Mouse (Mus musculus) liver, adult 2 months (tissue): ENCODE measurements around the gene Cck. TPM values are rescaled to one million over a fixed set of nuclear protein-coding genes. Genes with fewer than 3 reads are reported as not detected.
A peak's percentile ranks its signal among the peaks of the same experiment; 100 is the strongest.

Experiments
- DNase-seq: peaks from one replicate; pipeline ENCODE4 v3.0.0-alpha.2; 2011; ENCODE audit warnings: low read depth, low spot score; ENCODE audit errors: extremely low read depth
- H3K27ac ChIP-seq: fragments of 200-500 bp; replicated peaks from 2 replicates; pipeline ENCODE4 v1.5.1; 2012; ENCODE audit warnings: low read depth, mild to moderate bottlenecking, control low read depth, inconsistent platforms, low read length; ENCODE audit not compliant: insufficient read depth
- H3K27me3 ChIP-seq: fragments of 200-500 bp; 2 replicates; pipeline ENCODE4 v1.6.1; 2012; ENCODE audit warnings: mild to moderate bottlenecking, moderate library complexity, low read length, inconsistent platforms; ENCODE audit not compliant: control insufficient read depth, insufficient read depth
- H3K36me3 ChIP-seq: fragments of 200-500 bp; 2 replicates; pipeline ENCODE4 v1.6.1; 2012; ENCODE audit warnings: low read length, inconsistent platforms; ENCODE audit not compliant: control insufficient read depth, insufficient read depth
- H3K4me1 ChIP-seq: fragments of 200-500 bp; 2 replicates; pipeline ENCODE4 v1.6.1; 2011; ENCODE audit warnings: low read length; ENCODE audit not compliant: control insufficient read depth, insufficient read depth
- H3K4me3 ChIP-seq: fragments of 200-500 bp; 2 replicates; pipeline ENCODE4 v1.5.1; 2011; ENCODE audit warnings: low read depth, mild to moderate bottlenecking, control low read depth, low read length, moderate library complexity; ENCODE audit not compliant: insufficient read depth
- H3K79me2 ChIP-seq: fragments of 200-500 bp; 2 replicates; pipeline ENCODE4 v1.6.1; 2012; ENCODE audit warnings: inconsistent platforms, mild to moderate bottlenecking, low read length, moderate library complexity; ENCODE audit not compliant: control insufficient read depth, insufficient read depth
- H3K9ac ChIP-seq: fragments of 200-500 bp; 2 replicates; pipeline ENCODE4 v1.6.1; 2012; ENCODE audit warnings: low read depth, mild to moderate bottlenecking, control low read depth, inconsistent platforms, low read length
- CTCF ChIP-seq: fragments of 200-500 bp; IDR thresholded peaks from 2 replicates; pipeline ENCODE4 v1.5.1; 2011; ENCODE audit warnings: low read depth, low read length, control low read depth
- POLR2A ChIP-seq: fragments of 200-500 bp; IDR thresholded peaks from 2 replicates; pipeline ENCODE4 v1.6.1; 2011; ENCODE audit warnings: low read length, control low read depth; ENCODE audit not compliant: insufficient read depth; ENCODE audit errors: extremely low read depth
- WGBS: fragments of 180-500 bp; shearing (Covaris S2); methylation state at CpG from one replicate; pipeline ENCODE4 v1.1.7; 2018; 5-methylcytosine and 5-hydroxymethylcytosine counted together
- polyA plus RNA-seq: library from polyadenylated mRNA; depleted of rRNA; stranded (reverse); fragments of >200 nt; gene quantifications from 2 replicates; pipeline ENCODE4 v1.2.3, GENCODE M21; 2012; rRNA removed
- total RNA-seq: library from RNA; depleted of rRNA; stranded (reverse); fragments of >200 nt; gene quantifications from 2 replicates; pipeline ENCODE4 v1.2.3, GENCODE M21; 2014; rRNA removed

Gene Cck
- total RNA-seq: not detected in 2 replicates
- polyA plus RNA-seq: not detected in 2 replicates

GRCm38 (mm10) chr9:121495529-121495928 is at the start of gene Cck:
Gene Cck, minus strand, starts transcription at chr9:121495694.
- WGBS: 3% methylated on average over 12 of the region's 12 CpGs
- no peaks in the 10 kb centered on the region for H3K36me3 ChIP-seq
- H3K79me2 ChIP-seq: no peaks in the 10 kb centered on the region
- H3K4me3 ChIP-seq: no peak within 1 kb of the TSS
- no peak within 1 kb of the TSS for H3K9ac ChIP-seq
- no peak within 1 kb of the TSS for H3K27ac ChIP-seq
- H3K4me1 ChIP-seq: no peaks in the 10 kb centered on the region
- no peak for TF ChIP-seq POLR2A
- TF ChIP-seq CTCF: no peak
- peaks cover 9% of the 10 kb centered on the region for H3K27me3 ChIP-seq
- DNase-seq: peak; percentile 43

- no peaks in the 10 kb centered on the region for H3K4me1 ChIP-seq
- H3K4me3 ChIP-seq: no peak overlapping the region
- TF ChIP-seq CTCF (no peak), POLR2A (no peak)
- H3K36me3 ChIP-seq: no peaks in the 10 kb centered on the region
- H3K27me3 ChIP-seq: no peaks in the 10 kb centered on the region; the same call in 1 of the 2 replicates
- H3K79me2 ChIP-seq: no peaks in the 10 kb centered on the region
- no peak overlapping the region for H3K9ac ChIP-seq
- DNase-seq: no peak
- no peak overlapping the region for H3K27ac ChIP-seq
Observed at GRCm38 (mm10) chr9:121541530-121541929, 46.0 kb upstream of the Cck start.

- Histone ChIP-seq H3K9ac (no peak overlapping the region), H3K27ac (no peak overlapping the region), H3K79me2 (no peaks in the 10 kb centered on the region), H3K27me3 (no peaks in the 10 kb centered on the region; the same call in 1 of the 2 replicates), H3K4me1 (no peaks in the 10 kb centered on the region), H3K36me3 (no peaks in the 10 kb centered on the region), H3K4me3 (no peak overlapping the region)
- WGBS: 89% methylated on average over 9 of the region's 9 CpGs
- TF ChIP-seq POLR2A (no peak), CTCF (no peak)
- DNase-seq: no peak
Observed at GRCm38 (mm10) chr9:121532626-121533025, 37.1 kb upstream of the Cck start.

DNA sequence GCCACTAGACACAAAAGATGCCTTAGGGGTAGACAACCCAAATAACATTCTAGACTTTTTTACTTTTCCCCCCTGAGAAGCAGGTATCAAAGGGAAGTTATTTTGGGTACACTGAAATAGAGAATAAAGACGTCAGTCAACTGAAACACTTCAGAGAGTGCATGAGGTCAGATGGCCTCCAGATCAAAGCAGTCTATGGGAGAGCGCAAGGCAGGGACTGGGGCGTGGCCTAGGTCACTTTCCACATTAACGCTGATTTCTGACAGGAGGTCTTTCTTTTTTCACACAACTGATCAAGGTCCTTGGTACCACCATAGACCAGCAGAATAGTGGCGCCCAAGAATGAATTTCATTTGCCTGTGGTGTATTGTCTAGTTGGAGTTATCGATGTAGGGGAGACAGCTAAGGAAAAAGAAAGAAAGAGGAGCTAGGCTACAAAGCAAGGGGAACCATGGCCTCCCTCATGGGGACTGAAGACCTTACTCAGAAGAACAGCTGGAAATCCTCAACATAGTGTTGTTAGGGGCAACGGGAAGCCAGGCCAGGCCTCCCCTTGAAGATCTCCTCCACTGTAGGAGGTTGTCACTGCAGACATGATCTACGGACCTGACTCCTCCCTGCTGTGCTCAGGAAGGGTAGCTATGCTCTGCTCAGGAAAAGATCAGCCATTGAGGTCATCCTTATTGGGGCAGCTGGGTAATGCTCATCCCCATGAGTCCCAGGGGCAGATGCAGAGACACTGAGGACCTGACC is 33.3 kb upstream of the Cck start:
- Histone ChIP-seq H3K36me3 (no peaks in the 10 kb centered on the region), H3K4me3 (no peak overlapping the region), H3K27ac (no peak overlapping the region), H3K79me2 (no peaks in the 10 kb centered on the region), H3K9ac (no peak overlapping the region), H3K27me3 (no peaks in the 10 kb centered on the region), H3K4me1 (no peaks in the 10 kb centered on the region)
- no peak for DNase-seq
- TF ChIP-seq POLR2A (no peak), CTCF (no peak)
- 78% methylated on average over 8 of the region's 8 CpGs for WGBS

DNA sequence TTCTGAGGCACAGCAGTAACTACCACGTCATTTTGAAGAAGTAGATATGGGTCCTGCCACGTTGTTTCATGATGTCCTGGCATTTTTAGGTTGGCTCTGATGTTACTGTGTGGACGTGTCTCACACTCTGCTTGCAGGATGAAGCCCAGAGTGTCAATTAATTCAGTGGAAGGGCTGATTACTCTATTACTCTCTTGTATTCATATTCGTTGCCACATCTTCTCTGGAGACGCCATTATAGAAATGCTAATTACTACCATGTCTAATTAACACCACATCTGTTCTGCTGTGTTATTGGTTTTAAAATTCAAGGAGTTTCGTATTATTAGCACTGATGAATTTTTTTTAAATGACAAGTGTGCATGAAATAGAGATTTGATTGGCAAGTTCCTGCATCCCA is 30.7 kb upstream of the Cck start:
- H3K36me3 ChIP-seq: no peaks in the 10 kb centered on the region
- DNase-seq: no peak
- whole genome bisulfite sequencing: 82% methylated on average over 6 of the region's 6 CpGs
- H3K27ac ChIP-seq: no peak overlapping the region
- no peaks in the 10 kb centered on the region for H3K27me3 ChIP-seq
- H3K9ac ChIP-seq: no peak overlapping the region
- TF ChIP-seq CTCF (no peak), POLR2A (no peak)
- no peak overlapping the region for H3K4me3 ChIP-seq
- H3K4me1 ChIP-seq: no peaks in the 10 kb centered on the region
- no peaks in the 10 kb centered on the region for H3K79me2 ChIP-seq

DNA sequence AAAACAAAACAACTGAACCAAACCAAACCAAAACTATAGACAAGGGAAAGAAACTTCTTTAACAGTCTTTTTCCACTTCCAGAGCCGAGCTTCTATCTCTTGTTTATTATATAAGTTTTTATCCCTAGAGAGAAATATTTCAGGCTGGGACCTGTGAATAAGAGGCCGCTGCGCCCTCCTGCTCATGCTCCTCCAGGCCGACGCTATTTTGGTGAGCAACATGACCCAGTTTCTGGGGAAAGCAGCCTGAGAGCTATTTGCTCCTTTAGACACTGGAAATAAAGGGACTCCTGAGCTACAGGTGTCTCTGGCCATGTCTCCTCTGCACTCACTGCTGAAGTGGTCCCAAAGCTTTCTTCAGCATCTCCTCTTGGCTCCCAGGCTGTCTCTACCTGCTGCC is 24.6 kb upstream of the Cck start:
- WGBS: 85% methylated on average over 5 of the region's 5 CpGs

More for the DNA sequence above, 24.6 kb upstream of the Cck start:
- H3K27me3 ChIP-seq: 0 out of 2 replicates have a peak, but pooled peaks cover 2% of the 10 kb centered on the region
- H3K79me2 ChIP-seq: no peaks in the 10 kb centered on the region
- H3K4me3 ChIP-seq: no peak overlapping the region
- no peak overlapping the region for H3K9ac ChIP-seq
- DNase-seq: no peak
- no peak overlapping the region for H3K27ac ChIP-seq
- H3K4me1 ChIP-seq: no peaks in the 10 kb centered on the region
- no peaks in the 10 kb centered on the region for H3K36me3 ChIP-seq
- no peak for TF ChIP-seq POLR2A
- TF ChIP-seq CTCF: no peak
